In genomic region chr19:37690716-37691115, GRCm38 (mm10) we compare ENCODE assay signal across 9 mouse cellular contexts. TPM values are rescaled to one million over a fixed set of nuclear protein-coding genes. Genes with fewer than 3 reads are reported as not detected.
DNase-seq lines count a peak whose midpoint lies in the region; ATAC-seq and TF ChIP-seq lines count a peak whose summit lies in the region.
"Had no signal": no experiment of that assay in that cellular context is flagged by ENCODE, and none has a peak within 500 bp of the region (broad histone marks: within the 10 kb centered on the region; RNA-seq: fewer than 3 reads in every experiment).

No protein-coding gene starts in this region.

- 3% methylated on average over 29 of the region's 29 CpGs for WGBS in forebrain, embryonic 11.5 days
- 22% methylated on average over 29 of the region's 29 CpGs for WGBS in liver, embryonic 14.5 days (ENCODE audit: insufficient replicate concordance)

- no peaks in the 10 kb centered on the region for H3K36me3 ChIP-seq in E14TG2a.4 (ENCODE audit: insufficient read depth, low read length)
- H3K36me3 ChIP-seq in forebrain, embryonic 11.5 days (ENCODE audit: control insufficient read depth, insufficient read depth, low read length), result no peaks in the 10 kb centered on the region
- H3K36me3 ChIP-seq in liver, embryonic 14.5 days (replicated peaks; ENCODE audit: control insufficient read depth, insufficient read depth, low read depth), result no peaks in the 10 kb centered on the region

- no peak overlapping the region for H3K9ac ChIP-seq in forebrain, embryonic 11.5 days (ENCODE audit: low read length)
- no peak overlapping the region for H3K9ac ChIP-seq in liver, embryonic 14.5 days (replicated peaks)

- H3K9me3 ChIP-seq in E14TG2a.4 (ENCODE audit: low read length), result no peaks in the 10 kb centered on the region
- no peaks in the 10 kb centered on the region for H3K9me3 ChIP-seq in forebrain, embryonic 11.5 days (ENCODE audit: control insufficient read depth, low read length)
- no peaks in the 10 kb centered on the region for H3K9me3 ChIP-seq in liver, embryonic 14.5 days (ENCODE audit: control insufficient read depth, low read length)

- peak overlapping the region; percentile 35; the same call in 1 of the 2 replicates for H3K4me2 ChIP-seq in forebrain, embryonic 11.5 days (ENCODE audit: low read depth, low read length, severe bottlenecking)
- no peak overlapping the region for H3K4me2 ChIP-seq in liver, embryonic 14.5 days (ENCODE audit: low read depth)

- peak; percentile 15 for DNase-seq in gastrocnemius, postnatal 10 days
- no peak for DNase-seq in gastrocnemius, postnatal 4 days (ENCODE audit: low spot score in 2 of 2)
- DNase-seq in forebrain, embryonic 11.5 days (ENCODE audit: low spot score), result peak; percentile 77
- no peak for DNase-seq in liver, embryonic 14.5 days (ENCODE audit: low read depth in 3 of 3, low spot score in 3 of 3)
- no peak for DNase-seq in B cell, adult 2 months
- DNase-seq in layer of hippocampus, adult 8-10 months (ENCODE audit: low spot score in 2 of 2), result no peak
- DNase-seq in layer of hippocampus, adult 9-11 months, result no peak

- no peak for TF ChIP-seq EP300 in liver, embryonic 14.5 days (IDR thresholded peaks at IDR 0.05; ENCODE audit: low read depth)

- no peak overlapping the region for H3K27ac ChIP-seq in forebrain, embryonic 11.5 days (ENCODE audit: low read depth, low read length)
- no peak overlapping the region for H3K27ac ChIP-seq in liver, embryonic 14.5 days

- H3K4me1 ChIP-seq in E14TG2a.4 (replicated peaks; ENCODE audit: low read depth, low read length), result peaks cover 59% of the 10 kb centered on the region
- peaks cover 12% of the 10 kb centered on the region for H3K4me1 ChIP-seq in forebrain, embryonic 11.5 days (replicated peaks; ENCODE audit: control insufficient read depth, insufficient read depth, low read length)
- no peaks in the 10 kb centered on the region for H3K4me1 ChIP-seq in liver, embryonic 14.5 days (replicated peaks; ENCODE audit: control insufficient read depth in 2 of 2, insufficient read depth in 2 of 2, low read length in 1 of 2)

- peak; percentile 35 for TF ChIP-seq CTCF in E14TG2a.4 (conservative IDR thresholded peaks at IDR 0.05; ENCODE audit: low read length)
- peak; percentile 60 for TF ChIP-seq CTCF in liver, embryonic 14.5 days (IDR thresholded peaks at IDR 0.05; ENCODE audit: low read depth)

- ATAC-seq in forebrain, embryonic 11.5 days (replicated peaks; ENCODE audit: low FRiP score), result no peak
- no peak for ATAC-seq in liver, embryonic 14.5 days (ENCODE audit: insufficient read depth)

- H3K27me3 ChIP-seq in E14TG2a.4 (ENCODE audit: insufficient read depth, low read length), result peaks cover 100% of the 10 kb centered on the region
- peaks cover 100% of the 10 kb centered on the region for H3K27me3 ChIP-seq in forebrain, embryonic 11.5 days (ENCODE audit: control insufficient read depth, insufficient read depth, low read length)
- H3K27me3 ChIP-seq in liver, embryonic 14.5 days (ENCODE audit: control insufficient read depth, insufficient read depth, low read length), result peaks cover 65% of the 10 kb centered on the region

- peak overlapping the region; percentile 57 for H3K4me3 ChIP-seq in E14TG2a.4 (replicated peaks; ENCODE audit: low read length)
- H3K4me3 ChIP-seq in forebrain, embryonic 11.5 days (ENCODE audit: low read depth, low read length), result peak overlapping the region; percentile 10; the same call in 1 of the 2 replicates
- no peak overlapping the region for H3K4me3 ChIP-seq in liver, embryonic 14.5 days (ENCODE audit: insufficient read depth in 1 of 2, low read depth in 2 of 2, low read length in 2 of 2)

RNA-seq across cellular contexts. Expression of gene Cyp26c1, which starts 5.3 kb away (rescaled TPM):
- under 1 TPM in 1 of 2 experiments, not detected in 1; 0.20 TPM for total RNA-seq in gastrocnemius, postnatal 10 days (2021)
- total RNA-seq in gastrocnemius, postnatal 4 days (2021), result under 1 TPM; 0.25 to 0.26 TPM
- 0.15 TPM in 1 of 2 replicates, not detected in the other for polyA plus RNA-seq in forebrain, embryonic 11.5 days (2014; fragmentation: Nextera tagmentation; extraction: Ambion mirVana)
- polyA plus RNA-seq in liver, embryonic 14.5 days (2012; rRNA removed), result 0.01 and 0.03 TPM in 2 replicates
- not detected in 2 replicates for polyA plus RNA-seq in liver, embryonic 14.5 days (2014; fragmentation: Nextera tagmentation; extraction: Ambion mirVana)
- under 1 TPM in 1 of 4 experiments, not detected in 3; 0.19 TPM for total RNA-seq in layer of hippocampus, adult 8-10 months (2022)
- polyA plus RNA-seq: lung, embryonic 16.5 days had no signal

RNA-seq across cellular contexts. Expression of gene Cyp26a1, which starts 6.9 kb away (rescaled TPM):
- total RNA-seq in gastrocnemius, postnatal 10 days (2021), result under 1 TPM; 0.52 TPM
- under 1 TPM; 0.18 to 0.54 TPM for total RNA-seq in gastrocnemius, postnatal 4 days (2021)
- 1.4 and 1.5 TPM in 2 replicates for polyA plus RNA-seq in forebrain, embryonic 11.5 days (2014; fragmentation: Nextera tagmentation; extraction: Ambion mirVana)
- 0.16 TPM in 2 replicates for polyA plus RNA-seq in liver, embryonic 14.5 days (2012; rRNA removed)
- 0.10 TPM in 1 of 2 replicates, not detected in the other for polyA plus RNA-seq in liver, embryonic 14.5 days (2014; fragmentation: Nextera tagmentation; extraction: Ambion mirVana)
- under 1 TPM; 0.51 to 0.74 (median 0.56) TPM for total RNA-seq in layer of hippocampus, adult 8-10 months (2022)

Comparison
In these comparisons a context has a peak if more than half of its experiments do, and no peak if none do; other contexts are left out.
1. DNase-seq: peak in gastrocnemius, postnatal 10 days (single experiment) and forebrain, embryonic 11.5 days (single experiment); none in gastrocnemius, postnatal 4 days (0 of 2), liver, embryonic 14.5 days (0 of 3), B cell, adult 2 months (0 of 2), layer of hippocampus, adult 8-10 months (0 of 2) and layer of hippocampus, adult 9-11 months (single experiment).
2. H3K4me3 ChIP-seq: peak in E14TG2a.4 (single experiment) and forebrain, embryonic 11.5 days (single experiment); none in liver, embryonic 14.5 days (0 of 2).